Mouse (Mus musculus) small intestine, adult 2 months (tissue): ENCODE data around the gene Slc9a9.

Experiments
- CTCF ChIP-seq: fragments of 200-500 bp; IDR thresholded peaks from 2 replicates; pipeline ENCODE4 v1.5.1; 2012; ENCODE audit warnings: low read depth, mild to moderate bottlenecking, control low read depth, inconsistent platforms, low read length, moderate library complexity, mixed read lengths; ENCODE audit not compliant: insufficient replicate concordance, insufficient read length; ENCODE audit errors: extremely low read depth
- POLR2A ChIP-seq: fragments of 200-500 bp; IDR thresholded peaks from 2 replicates; pipeline ENCODE4 v1.6.1; 2012; ENCODE audit warnings: low read depth, mild to moderate bottlenecking, control low read depth, inconsistent platforms, low read length, moderate library complexity

GRCm38 (mm10) chr9:94912071-94912470 lies 242.4 kb downstream of the Slc9a9 start:
- TF ChIP-seq CTCF (no peak), POLR2A (no peak)
